Mouse (Mus musculus) myocyte (in vitro differentiated cells): ENCODE data around the gene Eif4enif1. TPM values are rescaled to one million over a fixed set of nuclear protein-coding genes. Genes with fewer than 3 reads are reported as not detected.
"Not testable (repeated sequence)": the region's sequence is repeated elsewhere in the genome, so short reads cannot be mapped to it uniquely, and the experiment has no call there.

Source experiments
- H3K27me3 ChIP-seq: one replicate; pipeline ENCODE4 v1.6.1; 2011; ENCODE audit not compliant: control insufficient read depth, insufficient read depth, insufficient read length
- H3K36me3 ChIP-seq: one replicate; pipeline ENCODE4 v1.6.1; 2011; ENCODE audit not compliant: control insufficient read depth, insufficient read depth
- H3K4me2 ChIP-seq: one replicate; pipeline ENCODE4 v1.6.1; 2011; ENCODE audit warnings: low read depth, control low read depth
- H3K4me3 ChIP-seq: one replicate; pipeline ENCODE4 v1.5.1; 2011; ENCODE audit warnings: mild to moderate bottlenecking, control low read depth, moderate library complexity
- H3K79me2 ChIP-seq: one replicate; pipeline ENCODE4 v1.6.1; 2011; ENCODE audit not compliant: control insufficient read depth, insufficient read depth
- H3ac ChIP-seq: one replicate; pipeline ENCODE4 v1.6.1; 2011; ENCODE audit not compliant: control insufficient read depth, insufficient read length
- CEBPB ChIP-seq: IDR thresholded peaks from 2 replicates; pipeline ENCODE4 v1.6.1; 2011; ENCODE audit warnings: mild to moderate bottlenecking, moderate library complexity; ENCODE audit not compliant: poor library complexity, insufficient read depth, severe bottlenecking
- E2F4 ChIP-seq: IDR thresholded peaks from one replicate; pipeline ENCODE4 v1.6.1; 2011; ENCODE audit warnings: mild to moderate bottlenecking, control low read depth, moderate library complexity; ENCODE audit not compliant: insufficient read depth
- MAX ChIP-seq: IDR thresholded peaks from one replicate; pipeline ENCODE4 v1.6.1; 2011; ENCODE audit warnings: low read depth, mild to moderate bottlenecking, control low read depth
- MYOD1 ChIP-seq, 3 experiments: IDR thresholded peaks; one replicate each; pipeline ENCODE4 v1.6.1; 2011; ENCODE audit warnings: control low read depth in 2 of 3, low read depth in 2 of 3, mild to moderate bottlenecking in 2 of 3, moderate library complexity in 1 of 3; ENCODE audit not compliant: insufficient read length in 2 of 3, control insufficient read depth in 1 of 3
- MYOG ChIP-seq, 3 experiments: IDR thresholded peaks; one replicate each; pipeline ENCODE4 v1.6.1; 2011; ENCODE audit warnings: control low read depth in 2 of 3, low read depth in 2 of 3, mild to moderate bottlenecking in 2 of 3; ENCODE audit not compliant: insufficient read length in 2 of 3, control insufficient read depth in 1 of 3, insufficient read depth in 1 of 3
- POLR2A ChIP-seq: IDR thresholded peaks from one replicate; pipeline ENCODE4 v1.6.1; 2011; ENCODE audit warnings: low read depth, mild to moderate bottlenecking, control low read depth, moderate library complexity; ENCODE audit not compliant: insufficient read length
- POLR2AphosphoS2 ChIP-seq: IDR thresholded peaks from one replicate; pipeline ENCODE4 v1.6.1; 2011; ENCODE audit warnings: low read depth, control low read depth; ENCODE audit not compliant: insufficient read length
- REST ChIP-seq: IDR thresholded peaks from one replicate; pipeline ENCODE4 v1.6.1; 2011; ENCODE audit warnings: mild to moderate bottlenecking, control low read depth, moderate library complexity; ENCODE audit not compliant: insufficient read depth, insufficient read length
- SRF ChIP-seq: IDR thresholded peaks from one replicate; pipeline ENCODE4 v1.6.1; 2011; ENCODE audit warnings: low read depth; ENCODE audit not compliant: control insufficient read depth, insufficient read length
- TCF12 ChIP-seq: IDR thresholded peaks from one replicate; pipeline ENCODE4 v1.6.1; 2011; ENCODE audit warnings: mild to moderate bottlenecking, control low read depth; ENCODE audit not compliant: poor library complexity, insufficient read depth, severe bottlenecking
- TCF3 ChIP-seq: IDR thresholded peaks from one replicate; pipeline ENCODE4 v1.6.1; 2011; ENCODE audit warnings: low read depth, control low read depth; ENCODE audit not compliant: insufficient read length
- USF1 ChIP-seq: IDR thresholded peaks from one replicate; pipeline ENCODE4 v1.6.1; 2011; ENCODE audit warnings: low read depth, mild to moderate bottlenecking, control low read depth, moderate library complexity
- polyA plus RNA-seq: library from polyadenylated mRNA; unstranded; fragments of >200 nt; fragmentation: generic; extraction: Trizol; gene quantifications from one replicate; pipeline ENCODE4 v1.2.1, GENCODE M21; 2012; ENCODE audit warnings: missing spikeins

The Eif4enif1 gene
- polyA plus RNA-seq, 1 experiment, result 24.1 TPM

- not testable (repeated sequence) for H3K27me3 ChIP-seq, H3K79me2 ChIP-seq, H3K36me3 ChIP-seq, H3K4me2 ChIP-seq, H3ac ChIP-seq, H3K4me3 ChIP-seq
These were observed 19.5 kb upstream of the Eif4enif1 start for GRCm38 (mm10) chr11:3182707-3183106.

DNA sequence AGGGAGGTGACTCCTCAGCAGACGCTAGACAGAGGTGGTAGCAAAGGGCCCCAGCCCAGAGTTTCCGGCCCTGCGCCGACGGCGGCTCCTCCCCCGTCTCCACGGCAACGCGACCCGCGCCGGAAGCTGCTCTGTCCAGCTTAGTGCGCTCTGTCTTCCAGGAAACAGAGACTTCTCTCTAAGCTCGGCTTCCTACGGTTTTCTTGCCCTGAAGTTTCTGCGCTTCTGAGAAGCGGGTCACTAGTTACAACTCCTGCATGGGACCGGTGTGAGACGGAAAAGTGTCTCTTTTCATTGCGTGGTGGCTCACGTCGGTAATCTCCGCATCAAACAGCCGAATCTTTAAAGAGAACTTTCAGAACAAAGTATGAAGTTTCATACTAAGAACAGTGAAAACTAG lies 8.8 kb upstream of the Eif4enif1 start, which contains the start of gene Sfi1:
Gene Sfi1 (minus strand): TSS at position 101 of the 400 bp plus-strand sequence.
- Histone ChIP-seq H3K27me3 (no peaks in the 10 kb centered on the region), H3K4me2 (no peak within 1 kb of the TSS), H3K79me2 (no peaks in the 10 kb centered on the region), H3ac (no peak within 1 kb of the TSS), H3K4me3 (no peak within 1 kb of the TSS), H3K36me3 (no peaks in the 10 kb centered on the region)
- no peak for TF ChIP-seq MYOD1 (IDR thresholded peaks at IDR 0.05; ENCODE audit: control insufficient read depth in 1 of 3, insufficient read length in 2 of 3, low read depth in 2 of 3)
- no peak for TF ChIP-seq CEBPB
- TF ChIP-seq MAX, result no peak
- no peak for TF ChIP-seq USF1
- no peak for TF ChIP-seq TCF12
- TF ChIP-seq REST, result no peak
- no peak for TF ChIP-seq TCF3
- no peak for TF ChIP-seq POLR2A
- TF ChIP-seq MYOG (IDR thresholded peaks at IDR 0.05; ENCODE audit: control insufficient read depth in 1 of 3, insufficient read depth in 1 of 3, insufficient read length in 2 of 3, low read depth in 2 of 3), result no peak

- H3K27me3 ChIP-seq, H3K4me2 ChIP-seq, H3ac ChIP-seq, H3K4me3 ChIP-seq: not testable (repeated sequence)
- Histone ChIP-seq H3K79me2 (peaks cover 26% of the 10 kb centered on the region), H3K36me3 (peaks cover 14% of the 10 kb centered on the region)
These were observed 1.6 kb upstream of the Eif4enif1 start for GRCm38 (mm10) chr11:3200636-3201035.

- peaks cover 15% of the 10 kb centered on the region for H3K36me3 ChIP-seq
- H3ac ChIP-seq, result peak overlapping the region; percentile 52
- H3K79me2 ChIP-seq, result peaks cover 35% of the 10 kb centered on the region
- no peaks in the 10 kb centered on the region for H3K27me3 ChIP-seq
- TF ChIP-seq REST (no peak), TCF3 (no peak), MYOG (IDR thresholded peaks at IDR 0.05; ENCODE audit: control insufficient read depth in 1 of 3, insufficient read depth in 1 of 3, insufficient read length in 2 of 3, low read depth in 2 of 3) (no peak), USF1 (no peak), MYOD1 (IDR thresholded peaks at IDR 0.05; ENCODE audit: control insufficient read depth in 1 of 3, insufficient read length in 2 of 3, low read depth in 2 of 3) (no peak), SRF (no peak), TCF12 (no peak), POLR2AphosphoS2 (no peak), E2F4 (no peak), MAX (no peak), CEBPB (no peak), POLR2A (no peak)
- H3K4me2 ChIP-seq, result peak overlapping the region; percentile 58
- H3K4me3 ChIP-seq, result peak overlapping the region; percentile 18
These were observed 614 bp upstream of the Eif4enif1 start for GRCm38 (mm10) chr11:3201326-3202230.

DNA sequence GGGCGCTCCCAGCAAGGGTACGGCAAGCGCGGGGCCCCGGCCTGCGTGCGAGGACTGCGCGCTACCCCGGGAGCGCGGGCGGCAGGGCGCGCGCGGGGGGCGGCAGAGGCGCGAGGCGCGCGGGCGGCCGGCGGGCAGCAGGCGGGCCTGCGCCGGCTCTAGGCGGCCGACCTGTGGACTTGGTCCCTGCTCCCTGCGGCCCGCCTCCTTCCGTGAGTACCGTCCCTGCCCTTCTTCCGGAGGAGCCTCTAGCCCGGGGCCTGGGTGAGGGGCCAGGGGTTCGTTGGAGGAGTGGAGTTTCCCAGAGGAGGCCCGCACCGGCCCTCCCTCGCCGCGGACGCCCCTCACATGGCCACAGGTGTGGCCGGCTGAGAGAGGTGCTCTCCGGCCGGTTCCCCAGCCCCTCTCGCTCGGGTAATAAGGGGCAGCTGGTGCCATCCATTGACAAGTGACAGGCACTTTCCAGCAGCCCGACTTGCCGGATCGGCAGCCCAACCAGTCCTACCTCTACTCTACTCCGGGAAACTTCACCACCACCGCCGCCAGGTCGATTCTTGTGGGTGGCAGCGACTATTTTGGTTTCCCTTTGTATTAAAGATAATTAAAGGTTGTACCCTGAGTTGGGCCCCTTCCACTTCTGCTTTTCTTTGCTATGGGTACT lies 719 bp downstream of the Eif4enif1 start:
- TF ChIP-seq POLR2AphosphoS2 (no peak), REST (no peak), MYOD1 (IDR thresholded peaks at IDR 0.05; ENCODE audit: control insufficient read depth in 1 of 3, insufficient read length in 2 of 3, low read depth in 2 of 3) (no peak), MYOG (IDR thresholded peaks at IDR 0.05; ENCODE audit: control insufficient read depth in 1 of 3, insufficient read depth in 1 of 3, insufficient read length in 2 of 3, low read depth in 2 of 3) (no peak), USF1 (no peak), E2F4 (no peak), CEBPB (no peak), TCF3 (no peak), POLR2A (no peak), MAX (no peak), TCF12 (no peak), SRF (no peak)
- Histone ChIP-seq H3K36me3 (peaks cover 24% of the 10 kb centered on the region), H3K4me2 (peak overlapping the region; percentile 70), H3ac (peak overlapping the region; percentile 52), H3K4me3 (peak overlapping the region; percentile 18), H3K79me2 (peaks cover 48% of the 10 kb centered on the region), H3K27me3 (no peaks in the 10 kb centered on the region)
